ENCODE assay signal across 17 mouse cellular contexts in the genomic region with DNA sequence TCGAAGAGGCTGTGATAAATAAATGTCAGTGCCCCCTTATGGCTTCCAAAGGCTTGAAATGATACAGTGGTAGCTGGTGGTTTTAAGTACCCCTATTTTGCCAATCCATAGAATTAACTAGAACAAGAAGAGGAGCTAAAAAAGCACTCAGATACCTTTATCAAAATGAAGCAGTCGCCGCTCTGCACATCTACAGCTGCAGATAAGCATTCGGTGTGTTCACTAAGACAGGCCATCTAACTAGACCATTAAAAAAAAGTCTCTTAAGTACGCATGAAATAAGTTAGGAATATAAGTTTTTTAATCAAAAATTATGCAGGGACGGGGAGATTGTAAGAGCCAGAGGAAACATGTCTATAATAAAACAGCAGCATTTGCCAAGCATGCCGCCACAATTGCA.
"Had no signal": no experiment of that assay in that cellular context is flagged by ENCODE, and none has a peak within 500 bp of the region (broad histone marks: within the 10 kb centered on the region; RNA-seq: fewer than 3 reads in every experiment).

No protein-coding gene starts in this region.

- H3K9me3 ChIP-seq: intestine, embryonic 15.5 days; kidney, embryonic 15.5 days; limb, embryonic 10.5 days; limb, embryonic 13.5 days; midbrain, embryonic 10.5 days; midbrain, embryonic 13.5 days; neural tube, embryonic 13.5 days had no signal

- H3K4me3 ChIP-seq: intestine, embryonic 15.5 days; kidney, embryonic 15.5 days; limb, embryonic 10.5 days; limb, embryonic 13.5 days; midbrain, embryonic 10.5 days; midbrain, embryonic 13.5 days; myocyte; neural tube, embryonic 13.5 days had no signal

- H3K36me3 ChIP-seq: intestine, embryonic 15.5 days had no signal

- ATAC-seq: intestine, embryonic 15.5 days; lung, postnatal 0 days; midbrain, embryonic 13.5 days had no signal

- H3K27ac ChIP-seq: intestine, embryonic 15.5 days; kidney, embryonic 15.5 days; limb, embryonic 10.5 days; limb, embryonic 13.5 days; macrophage; midbrain, embryonic 10.5 days; midbrain, embryonic 13.5 days; neural tube, embryonic 13.5 days had no signal

- H3K4me2 ChIP-seq: intestine, embryonic 15.5 days; kidney, embryonic 15.5 days; limb, embryonic 13.5 days; lung, embryonic 14.5 days; midbrain, embryonic 13.5 days; neural tube, embryonic 13.5 days had no signal

- DNase-seq: kidney, adult 11 months; kidney, adult 8-10 months; kidney, postnatal 10 days; layer of hippocampus, adult 9-11 months; lung, embryonic 14.5 days; thymus, adult 18-20 months; thymus, postnatal 4 days had no signal

- H3K9ac ChIP-seq: intestine, embryonic 15.5 days; kidney, embryonic 15.5 days; limb, embryonic 13.5 days; lung, embryonic 14.5 days; midbrain, embryonic 13.5 days; neural tube, embryonic 13.5 days had no signal
